Mouse (Mus musculus): ENCODE measurements around the gene Kif28.
"Not testable (repeated sequence)": the region's sequence is repeated elsewhere in the genome, so short reads cannot be mapped to it uniquely, and the experiment has no call there.

The Kif28 gene

DNA sequence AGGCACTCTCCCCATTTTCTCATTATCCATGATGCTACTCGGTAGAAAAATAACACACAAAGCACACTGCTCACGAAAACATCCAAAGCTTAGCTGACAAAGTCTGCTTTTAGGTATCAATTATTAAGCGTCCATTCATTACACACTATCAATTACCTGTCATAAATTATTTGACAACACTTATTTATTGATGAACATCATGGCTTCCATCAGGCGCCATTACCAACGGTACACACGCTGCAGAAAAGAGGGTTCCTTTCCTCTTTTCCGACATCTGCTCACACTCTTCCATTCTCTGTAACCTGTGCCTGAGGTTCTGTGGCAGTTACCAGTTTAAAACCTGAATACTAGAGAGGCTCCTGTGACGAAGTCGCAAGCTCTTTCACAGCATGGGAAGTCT lies at the start of gene Kif28:
TSS of gene Kif28 (minus strand) at position 101 of the 400 bp plus-strand sequence.
- DNase-seq (ENCODE audit: low spot score): no peak

DNA sequence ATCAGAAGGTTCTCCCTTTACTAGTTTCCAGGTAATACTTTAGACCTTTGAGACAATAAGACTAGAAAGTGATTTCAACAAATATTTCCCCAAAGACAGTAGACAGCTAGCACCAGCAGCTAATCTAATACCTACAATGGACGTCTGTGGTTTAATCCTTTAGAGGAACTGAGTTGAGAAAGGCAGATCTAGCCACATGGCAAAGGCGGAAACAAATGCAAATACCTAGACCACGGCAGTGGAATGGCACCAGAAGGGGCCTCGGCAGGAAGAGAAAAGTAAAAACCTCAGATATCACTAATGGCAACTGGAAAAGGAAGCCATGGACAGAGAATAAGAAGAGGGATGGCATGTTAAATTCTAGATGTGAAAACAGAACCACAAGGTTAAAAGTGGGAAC lies 42.2 kb upstream of the Kif28 start:
- no peak for DNase-seq (ENCODE audit: low spot score)

DNA sequence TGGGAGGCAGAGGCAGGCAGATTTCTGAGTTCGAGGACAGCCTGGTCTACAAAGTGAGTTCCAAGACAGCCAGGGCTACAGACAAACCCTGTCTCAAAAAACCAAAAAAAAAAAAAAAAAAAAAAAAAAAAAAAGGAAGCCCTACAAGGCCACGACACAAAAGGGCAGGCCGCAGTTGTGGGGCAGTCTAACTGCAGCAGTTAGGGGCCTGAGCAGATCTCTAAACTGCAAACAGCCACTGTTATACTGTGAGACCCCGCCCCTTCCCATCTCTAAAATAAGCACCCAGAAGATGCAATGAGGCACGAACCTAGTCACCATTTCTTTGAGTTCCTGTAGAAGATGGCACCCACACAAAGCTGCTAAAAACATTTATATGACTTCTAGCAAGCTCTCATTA lies 40.4 kb upstream of the Kif28 start:
- DNase-seq (ENCODE audit: low spot score): no peak

DNA sequence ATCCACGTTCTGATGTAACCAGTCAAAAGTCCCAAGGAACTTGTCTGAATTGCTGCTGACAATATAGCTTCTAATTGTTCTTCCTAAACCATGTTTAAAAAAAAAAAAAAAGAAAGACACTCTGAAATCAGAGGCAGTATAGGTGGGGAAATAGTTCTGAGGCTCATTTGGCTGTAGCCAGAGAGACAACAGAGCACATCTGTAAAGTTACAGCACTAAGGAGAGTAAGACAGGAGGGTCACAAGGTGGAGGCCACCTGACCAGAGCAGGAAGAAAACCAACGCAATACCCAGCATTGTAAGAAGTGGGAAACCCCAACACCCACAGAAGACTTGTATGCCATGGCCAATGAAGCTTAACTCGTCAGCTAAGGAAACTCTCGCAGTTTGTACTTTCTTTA lies 39.0 kb upstream of the Kif28 start:
- no peak for DNase-seq (ENCODE audit: low spot score)

DNA sequence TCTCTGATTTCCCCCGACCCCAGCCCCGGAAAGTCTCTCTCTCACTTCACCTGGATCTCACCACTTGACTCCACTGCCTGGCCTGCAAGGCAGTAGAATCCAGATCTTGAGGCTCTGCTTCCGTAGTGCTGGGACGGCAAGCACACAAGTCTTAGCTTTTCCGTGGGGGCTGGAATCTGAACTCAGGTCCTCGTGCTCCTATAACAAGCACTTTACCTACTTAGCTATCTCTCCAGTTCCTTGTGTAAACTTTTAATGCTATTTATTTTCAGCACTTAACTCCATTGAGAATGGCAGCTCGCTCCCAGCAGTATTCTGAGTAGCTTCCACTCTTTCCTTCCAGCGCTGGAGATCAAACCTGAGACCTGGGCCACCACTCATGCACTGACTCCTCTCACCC lies 31.8 kb upstream of the Kif28 start:
- no peak for DNase-seq (ENCODE audit: low spot score)

DNA sequence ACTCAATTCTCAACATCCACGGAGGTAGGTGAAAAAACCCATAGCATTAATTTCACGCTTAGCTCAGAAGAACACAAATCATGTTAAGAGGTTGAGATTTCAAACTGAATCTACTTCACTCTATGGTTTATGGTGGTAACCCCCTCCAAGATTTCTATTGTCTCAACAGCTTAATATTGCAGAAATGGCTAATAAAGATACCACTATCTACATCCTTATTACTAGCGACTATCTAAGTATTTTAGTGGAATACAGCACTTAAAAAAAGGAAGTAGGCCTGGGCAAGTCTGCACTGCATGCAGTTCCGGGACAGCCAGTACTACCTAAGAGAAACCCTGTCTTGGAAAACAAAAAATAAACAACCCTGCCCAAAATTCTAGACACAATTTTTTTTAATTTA lies 15.5 kb upstream of the Kif28 start:
- DNase-seq (ENCODE audit: low spot score): no peak

DNA sequence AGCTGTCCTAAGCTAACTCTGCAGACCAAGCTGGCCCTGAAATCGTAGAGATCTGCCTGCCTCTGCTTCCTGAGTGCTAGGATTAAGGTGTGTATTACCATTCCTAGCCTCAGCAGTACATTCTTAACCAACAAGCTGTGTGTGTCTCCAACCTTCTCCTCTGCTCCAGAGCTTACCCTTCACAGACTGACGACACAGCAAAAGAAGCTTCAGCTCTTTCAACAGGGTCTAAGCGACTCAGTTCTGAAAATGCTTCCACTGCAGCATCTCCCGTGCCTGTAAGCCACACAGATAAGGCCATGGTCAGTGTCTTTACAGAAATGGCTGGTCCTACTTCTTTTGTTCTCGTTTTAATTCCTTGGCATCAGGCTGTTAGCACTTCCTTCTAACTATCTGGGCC lies 15.0 kb upstream of the Kif28 start:
- no peak for DNase-seq (ENCODE audit: low spot score)

DNA sequence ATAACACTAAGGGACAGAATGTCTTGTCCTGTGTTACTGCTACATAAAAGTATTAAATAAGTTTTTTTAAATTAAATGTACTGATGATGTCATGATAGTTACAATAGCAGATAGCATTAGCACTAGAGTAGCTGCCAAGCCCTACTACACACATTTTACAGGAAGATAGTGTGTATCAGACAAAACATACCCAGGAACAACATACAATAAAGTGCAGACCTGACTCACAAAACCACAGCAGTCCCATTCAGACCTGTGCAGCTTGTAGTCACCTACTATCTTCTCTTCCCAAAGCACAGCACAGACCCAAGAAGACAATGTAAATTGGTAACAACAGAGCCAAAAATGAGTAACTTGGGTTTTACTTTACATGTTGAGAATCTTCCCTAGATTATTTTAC lies 11.4 kb upstream of the Kif28 start:
- no peak for DNase-seq (ENCODE audit: low spot score)

DNA sequence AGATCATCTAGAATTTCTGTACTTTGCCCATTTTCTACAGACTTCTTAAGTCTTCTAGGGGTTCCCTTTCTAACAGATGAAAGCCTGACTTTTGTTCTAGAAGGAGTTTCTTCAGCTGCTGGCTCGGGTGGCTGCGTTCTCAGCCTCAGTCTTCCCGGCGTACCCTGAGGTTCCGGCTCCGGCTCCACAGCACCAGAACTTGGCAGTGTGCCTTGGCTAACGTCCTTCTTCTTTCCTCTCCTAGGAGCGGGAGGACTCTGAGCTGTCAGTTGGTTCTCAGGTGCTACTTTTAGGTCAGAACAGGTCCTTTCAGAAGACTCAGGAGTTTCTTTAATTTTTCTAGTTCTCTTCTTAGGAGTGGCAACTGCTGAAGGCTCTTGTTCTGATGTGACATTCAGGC lies 7.9 kb upstream of the Kif28 start:
- no peak for DNase-seq (ENCODE audit: low spot score)

DNA sequence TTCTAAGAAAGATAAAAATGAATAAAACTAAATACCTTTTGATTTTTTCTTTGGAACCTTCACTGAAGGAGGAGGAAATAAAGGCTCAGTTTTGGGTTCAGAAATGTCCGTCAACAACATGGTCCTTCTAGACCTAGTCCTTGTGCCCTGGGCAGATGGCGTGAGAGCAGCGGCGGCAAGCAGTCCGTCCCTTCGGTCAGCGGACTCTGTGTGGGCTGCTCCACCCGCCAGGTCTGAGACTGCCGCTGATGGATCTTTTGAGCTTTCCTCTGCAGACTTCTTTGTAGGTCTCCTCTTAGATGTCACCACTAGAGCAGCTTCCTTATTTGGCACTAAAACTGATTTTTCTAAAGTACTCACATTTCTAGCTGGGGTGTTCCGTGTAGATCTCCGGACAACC lies 7.2 kb upstream of the Kif28 start:
- DNase-seq (ENCODE audit: low spot score): no peak

DNA sequence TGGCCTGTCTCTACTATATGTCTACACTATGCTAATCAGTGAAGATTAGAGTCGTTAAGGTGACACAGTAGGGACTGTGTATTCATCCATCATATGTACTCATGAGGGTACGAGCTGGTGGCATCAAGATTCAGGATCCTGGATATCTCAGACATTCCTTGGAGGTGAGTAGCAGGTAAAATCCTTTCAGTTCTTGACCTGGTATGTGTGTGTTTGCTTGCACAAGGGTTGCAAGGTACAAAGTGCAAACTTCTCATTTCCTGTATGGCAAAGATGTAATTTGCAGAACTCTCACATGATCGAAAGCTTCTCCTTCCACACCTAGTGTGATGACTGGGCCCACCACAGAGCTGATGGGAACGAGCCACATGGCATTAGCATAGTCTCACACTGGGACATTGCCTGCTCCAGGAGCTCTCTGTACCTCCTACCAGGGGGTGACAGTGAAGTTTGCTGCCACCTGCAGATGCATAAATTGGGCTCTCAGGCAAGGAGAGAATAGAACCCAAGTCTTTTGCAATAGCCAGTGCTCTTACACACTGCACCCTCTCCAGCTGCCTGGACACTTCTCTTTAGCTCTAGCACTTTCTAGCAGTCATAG lies 1.4 kb downstream of the Kif28 start:
- DNase-seq (ENCODE audit: low spot score): no peak

DNA sequence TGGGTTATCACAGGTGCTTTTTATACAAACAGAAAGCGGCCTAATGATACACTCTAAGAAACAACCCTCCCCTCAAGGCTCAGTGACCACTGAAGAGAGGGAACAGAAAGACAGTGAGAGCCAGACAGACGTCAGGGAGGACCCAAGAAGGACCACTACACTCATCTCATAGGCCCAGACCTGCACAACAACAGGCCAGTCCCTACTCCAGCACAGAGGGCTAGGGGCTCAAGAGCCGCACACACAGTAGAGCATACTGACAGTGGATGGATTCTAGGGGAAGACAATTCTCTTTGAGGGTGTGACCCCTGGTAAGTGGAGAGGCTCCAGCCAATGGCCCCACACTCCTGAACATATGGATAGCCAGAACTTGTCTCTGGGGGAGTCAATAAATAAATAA lies 8.6 kb downstream of the Kif28 start:
- no peak for DNase-seq (ENCODE audit: low spot score)

DNA sequence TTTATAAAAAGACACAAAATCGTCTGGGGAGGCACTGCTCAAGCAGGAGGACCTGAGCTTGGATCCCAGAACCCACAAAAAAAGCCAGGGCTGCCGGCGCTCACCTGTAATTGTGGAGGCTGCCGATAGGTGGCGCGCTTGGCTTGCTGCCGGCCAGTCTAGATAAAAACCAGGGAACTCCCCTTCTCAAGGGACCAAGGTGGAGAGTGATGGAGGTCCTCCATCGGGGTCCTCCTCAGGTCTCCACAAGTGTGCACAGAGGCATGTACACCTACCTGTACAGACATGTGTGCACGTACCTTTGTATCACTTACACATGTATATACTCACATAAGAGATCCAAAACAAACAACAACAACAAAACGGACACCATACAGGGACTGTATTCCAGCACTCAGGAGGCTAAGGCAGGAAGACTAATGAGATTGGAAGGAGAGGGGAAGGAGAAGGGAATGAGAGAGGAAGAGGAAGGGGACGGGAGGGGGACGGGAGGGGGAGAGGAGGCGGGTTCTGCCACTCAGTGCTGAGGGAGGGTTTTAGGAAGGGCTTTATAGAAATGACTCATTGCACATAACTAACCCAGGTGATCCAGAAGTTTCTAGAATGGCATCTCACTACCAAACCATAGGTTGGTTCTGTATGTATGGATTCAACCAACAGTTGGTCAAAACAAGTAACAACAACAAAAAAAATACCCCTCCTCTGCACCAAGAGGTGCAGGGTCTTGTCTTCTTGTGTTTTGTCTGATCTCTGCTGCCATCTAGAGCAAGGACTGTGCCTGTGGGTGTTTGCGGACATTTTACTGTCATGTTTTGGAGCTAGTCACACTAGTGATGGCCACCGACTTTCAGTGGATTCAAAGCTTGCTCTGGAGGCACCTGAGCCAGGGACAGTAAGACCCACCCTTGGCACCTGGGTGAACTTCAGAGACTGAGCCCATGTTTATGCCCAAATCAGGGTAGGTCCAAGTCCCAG lies 10.3 kb downstream of the Kif28 start:
- peak; percentile 61 for DNase-seq (ENCODE audit: low spot score)

DNA sequence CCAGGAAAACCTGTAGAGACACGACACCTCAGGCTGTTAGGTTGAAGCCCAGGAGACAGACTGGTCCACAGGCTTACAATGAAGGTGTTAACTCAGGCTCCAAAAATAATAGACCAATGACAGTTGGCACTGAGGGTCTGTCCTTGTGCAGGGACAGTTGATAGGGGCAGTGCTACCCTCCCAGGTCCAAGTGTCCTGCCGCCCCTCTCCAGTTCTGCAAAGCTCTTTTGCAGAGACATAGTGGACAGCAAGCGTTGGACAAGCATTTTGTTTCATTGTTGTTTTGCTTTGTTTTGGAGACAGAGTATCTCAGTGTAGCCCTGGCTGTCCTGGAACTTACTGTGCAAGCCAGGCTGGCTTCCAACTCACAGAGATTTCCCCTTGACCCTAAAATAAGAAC lies 13.7 kb downstream of the Kif28 start:
- no peak for DNase-seq (ENCODE audit: low spot score)

DNA sequence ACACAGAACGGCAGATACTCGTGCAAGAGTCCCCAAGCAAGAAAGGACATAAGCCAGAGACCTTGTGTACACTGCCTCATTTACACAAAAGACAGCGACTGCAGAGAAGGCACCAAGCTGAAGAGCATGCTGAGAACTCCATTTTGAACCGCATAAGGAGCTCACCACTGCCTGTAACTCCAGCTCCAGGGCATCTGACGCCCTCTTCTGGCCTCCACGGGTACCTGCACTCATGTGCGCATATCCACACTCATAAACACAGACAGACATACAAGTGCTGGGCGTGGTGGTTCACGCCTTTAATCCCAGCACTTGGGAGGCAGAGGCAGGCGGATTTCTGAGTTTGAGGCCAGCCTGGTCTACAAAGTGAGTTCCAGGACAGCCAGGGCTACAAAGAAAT lies 16.4 kb downstream of the Kif28 start:
- DNase-seq (ENCODE audit: low spot score): no peak

DNA sequence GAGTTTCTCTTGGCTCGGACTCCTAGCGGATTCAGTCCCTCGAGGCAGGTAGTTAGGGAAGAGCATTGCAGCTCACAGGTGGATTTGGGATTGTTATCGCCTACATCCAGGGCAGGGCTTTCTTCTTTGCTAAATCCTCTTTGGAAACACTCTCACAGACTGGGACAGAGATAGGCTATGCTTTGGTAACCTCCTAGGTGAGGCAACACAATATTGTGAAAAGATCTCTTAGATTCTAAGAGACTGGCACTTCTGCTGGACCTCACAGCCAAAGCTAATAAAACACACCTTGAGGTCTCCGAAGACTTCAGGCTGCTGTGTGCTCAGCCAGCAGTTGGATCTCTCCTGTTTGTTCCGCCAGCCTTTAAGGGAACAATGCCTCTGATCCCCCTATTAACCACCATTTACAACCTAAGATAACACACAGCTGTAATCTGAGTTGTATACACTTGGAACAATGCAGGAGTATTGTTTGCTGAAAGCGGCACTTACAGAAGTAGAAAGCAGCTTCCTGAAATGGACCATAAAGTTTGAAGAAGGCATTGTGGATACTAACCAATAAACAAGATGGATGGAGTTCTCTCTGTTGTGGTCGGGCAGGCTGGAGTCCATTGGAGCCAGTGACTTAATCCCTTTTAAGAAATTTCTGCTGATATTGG lies 22.1 kb downstream of the Kif28 start:
- no peak for DNase-seq (ENCODE audit: low spot score)

DNA sequence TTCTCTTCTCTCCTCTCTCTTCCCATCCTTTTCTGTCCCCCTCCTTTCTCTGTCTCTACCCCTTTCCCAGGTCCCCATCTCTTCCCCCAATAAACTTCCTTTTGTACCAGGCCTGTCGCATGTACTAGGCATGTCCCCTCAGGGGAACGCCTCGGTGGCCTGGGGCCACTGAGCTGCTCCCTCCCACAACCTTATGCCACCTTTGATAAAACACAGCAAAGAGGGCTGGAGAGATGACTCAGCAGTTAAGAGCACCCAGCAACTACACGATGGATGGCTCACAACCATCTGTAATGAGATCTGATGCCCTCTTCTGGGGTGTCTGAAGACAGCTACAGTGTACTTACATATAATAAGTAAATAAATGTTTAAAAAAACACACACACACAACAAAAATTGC lies 29.3 kb downstream of the Kif28 start:
- no peak for DNase-seq (ENCODE audit: low spot score)

DNA sequence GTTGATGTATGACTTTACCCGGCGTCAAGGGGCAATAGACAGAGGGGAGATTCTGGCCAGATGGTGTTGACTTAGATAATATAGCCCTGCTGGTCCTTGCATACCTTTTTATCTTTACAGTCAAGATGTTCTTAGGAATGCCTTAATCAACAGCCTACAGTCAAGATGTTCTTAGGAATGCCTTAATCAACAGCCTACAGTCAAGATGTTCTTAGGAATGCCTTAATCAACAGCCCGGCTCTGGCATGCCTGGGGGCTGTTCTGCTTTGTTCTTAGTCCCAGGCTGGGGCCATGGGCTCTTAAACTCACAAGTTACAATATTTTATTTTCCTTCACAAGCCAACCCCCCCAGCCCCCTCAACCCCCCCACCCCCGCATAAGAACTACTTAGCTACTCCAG lies 29.8 kb downstream of the Kif28 start:
- DNase-seq (ENCODE audit: low spot score): not testable (repeated sequence)

DNA sequence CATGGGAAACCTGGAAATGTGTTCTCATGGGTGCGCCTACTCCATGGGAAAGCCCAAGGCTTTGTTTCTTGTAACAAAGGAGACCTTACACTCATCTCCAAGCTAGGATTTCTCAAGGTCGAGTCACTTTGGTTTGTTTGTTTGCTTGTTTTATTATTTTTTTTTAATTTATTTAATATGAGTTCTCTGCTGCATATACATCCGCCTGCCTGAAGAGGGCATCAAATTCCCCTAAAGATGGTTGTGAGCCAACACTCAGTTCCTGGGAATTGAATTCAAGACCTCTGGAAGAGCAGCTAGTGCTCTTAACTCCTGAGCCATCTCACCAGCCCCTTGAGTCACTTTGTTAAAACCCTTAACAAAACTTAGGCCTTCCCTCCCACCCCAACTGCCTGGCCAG lies 31.7 kb downstream of the Kif28 start:
- no peak for DNase-seq (ENCODE audit: low spot score)

DNA sequence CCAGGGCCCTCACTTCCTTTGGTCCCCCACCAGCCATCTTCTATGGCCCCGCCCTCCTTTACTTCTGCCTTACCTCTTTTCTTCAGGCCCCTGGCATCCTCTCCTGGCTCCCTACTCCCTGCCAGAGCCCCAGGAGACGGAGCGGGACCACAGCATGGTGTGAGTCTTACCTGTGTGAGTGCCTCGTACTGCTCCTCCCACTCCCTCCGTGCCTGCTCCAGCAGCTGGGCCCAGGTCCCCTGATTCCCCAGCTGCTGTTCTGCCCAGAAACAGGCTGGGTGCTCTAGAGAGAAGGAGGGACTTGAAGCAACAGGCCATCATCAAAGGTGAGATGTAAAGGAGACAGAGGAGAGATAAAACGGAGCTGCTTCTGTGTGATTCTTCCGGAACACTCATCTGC lies 32.4 kb downstream of the Kif28 start:
- no peak for DNase-seq (ENCODE audit: low spot score)

DNA sequence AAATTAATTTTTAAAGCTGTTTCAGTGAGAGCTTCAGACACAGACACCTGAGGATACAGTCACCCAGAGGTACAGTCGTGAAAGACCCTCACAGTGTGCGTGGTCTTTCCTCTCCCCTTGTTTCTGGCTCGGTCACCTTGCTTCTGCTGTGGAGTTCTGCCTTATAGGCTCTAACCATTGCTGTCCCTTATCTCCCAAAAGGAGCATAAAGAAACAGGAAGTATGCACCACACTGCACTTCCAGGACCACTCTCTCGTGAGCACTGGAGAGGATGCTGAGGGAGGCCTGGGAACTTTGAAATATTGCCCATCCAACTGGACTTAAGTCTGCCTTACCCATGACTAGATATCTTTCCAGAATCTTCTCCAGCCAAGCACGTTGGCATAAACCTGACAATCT lies 34.3 kb downstream of the Kif28 start:
- no peak for DNase-seq (ENCODE audit: low spot score)

DNA sequence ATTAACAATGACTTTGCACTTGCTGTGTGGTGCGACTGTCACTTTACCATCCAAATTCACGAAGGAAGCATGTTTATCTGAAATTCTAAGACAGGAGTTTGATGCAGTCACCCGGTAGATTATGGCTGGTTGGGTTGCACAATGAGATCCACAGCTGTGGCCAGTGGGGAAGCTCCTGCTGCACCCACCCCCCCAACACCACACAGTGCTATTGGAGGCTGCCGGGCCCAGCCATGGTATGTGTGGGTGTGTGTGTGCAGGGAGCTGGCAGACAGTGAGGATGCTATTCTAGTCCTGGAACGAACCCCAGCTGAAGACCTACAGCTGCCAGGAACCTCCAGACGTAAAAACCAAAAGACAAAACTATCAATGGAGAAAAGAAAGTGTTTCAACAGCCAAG lies 35.7 kb downstream of the Kif28 start:
- DNase-seq (ENCODE audit: low spot score): peak; percentile 32

DNA sequence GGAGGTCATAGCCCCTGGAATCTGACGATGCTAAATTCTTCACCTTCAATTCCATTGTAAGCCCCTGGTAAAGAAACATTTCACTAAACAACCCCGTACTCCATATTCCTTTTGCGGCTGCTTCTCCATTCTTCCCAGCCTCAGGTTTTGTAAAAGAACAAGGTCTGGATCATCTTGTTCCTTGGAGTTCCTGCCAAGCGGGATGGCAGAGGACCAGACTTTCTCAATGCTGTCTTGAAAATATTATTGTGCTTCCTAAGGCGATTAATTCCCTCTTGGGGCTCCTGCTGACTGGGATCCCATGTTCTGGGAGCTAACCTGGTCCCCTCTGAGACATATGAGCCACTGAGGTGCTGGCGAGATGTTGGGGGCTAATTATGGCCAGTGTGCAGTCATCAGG lies 39.9 kb downstream of the Kif28 start:
- DNase-seq (ENCODE audit: low spot score): peak; percentile 57

Data from urinary bladder, postnatal 14 days (tissue).